Mouse (Mus musculus) mature B cell (primary cell): ENCODE data around the gene Olfr592.
"Not testable (repeated sequence)": the region's sequence is repeated elsewhere in the genome, so short reads cannot be mapped to it uniquely, and the experiment has no call there.

ENCODE experiments used
- in situ Hi-C: fragments of 300-500 bp; cut with MboI; formaldehyde crosslinking; loops from 2 replicates; pipeline ENCODE4 v1.14.3; 2019

The Olfr592 gene

DNA sequence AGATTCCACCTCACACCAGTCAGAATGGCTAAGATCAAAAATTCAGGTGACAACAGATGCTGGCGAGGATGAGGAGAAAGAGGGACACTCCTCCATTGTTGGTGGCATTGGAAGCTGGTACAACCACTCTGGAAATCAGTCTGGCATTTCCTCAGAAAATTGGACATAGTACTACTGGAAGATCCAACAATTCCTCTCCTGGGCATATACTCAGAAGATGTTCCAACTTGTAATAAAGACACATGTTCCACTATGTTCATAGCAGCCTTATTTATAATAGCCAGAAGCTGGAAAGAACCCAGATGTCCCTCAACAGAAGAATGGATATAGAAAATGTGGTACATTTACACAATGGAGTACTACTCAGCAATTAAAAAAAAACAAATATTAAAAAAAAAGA lies at the start of gene Olfr592:
TSS of gene Olfr592 (plus strand) at position 301 of the 400 bp plus-strand sequence.
- in situ Hi-C loops = not testable (repeated sequence)

DNA sequence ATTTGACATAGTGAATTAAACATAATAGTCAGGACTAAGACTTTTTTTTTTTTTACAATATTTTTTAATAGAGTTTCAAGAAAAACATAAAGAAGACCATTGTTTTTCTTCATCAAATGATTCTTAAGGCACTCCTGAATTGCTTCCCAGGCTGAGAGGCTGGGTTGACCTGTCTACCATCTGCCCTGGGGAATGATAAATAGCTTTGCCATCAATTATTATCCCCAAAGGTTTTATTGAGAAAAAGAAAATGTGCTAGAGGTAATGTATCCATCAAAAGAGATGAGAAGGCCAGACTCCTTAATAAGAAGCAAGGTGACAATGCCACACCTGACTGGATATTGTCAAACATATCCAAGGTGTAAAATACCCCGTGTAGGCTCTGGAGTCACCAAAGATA lies 44.0 kb upstream of the Olfr592 start, which contains the start of gene Olfr588-ps1:
TSS of gene Olfr588-ps1 (plus strand) at position 301 of the 400 bp plus-strand sequence.
- in situ Hi-C loops = no loop called here

DNA sequence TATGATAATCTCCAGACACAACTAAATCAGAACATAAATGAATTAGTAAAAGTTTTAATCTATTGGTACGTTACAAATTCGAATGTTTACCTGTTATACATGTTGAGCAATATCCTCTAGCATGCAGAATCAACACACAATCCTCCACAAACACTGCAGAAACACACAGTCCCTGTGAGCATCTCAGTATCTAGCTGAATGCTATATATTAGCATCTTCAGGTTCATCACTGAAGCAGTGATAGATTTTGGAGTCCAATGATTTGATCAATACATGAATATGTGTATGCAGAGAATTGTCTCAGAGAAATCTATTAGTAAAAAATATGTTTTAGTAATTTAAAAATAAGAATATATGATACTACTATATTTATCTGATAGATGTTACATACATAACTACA lies 28.3 kb upstream of the Olfr592 start, which contains the start of gene Olfr589:
TSS of gene Olfr589 (minus strand) at position 101 of the 400 bp plus-strand sequence.
- in situ Hi-C loops = no loop called here

- in situ Hi-C loops = no loop called here
Observed at GRCm38 (mm10) chr7:103169697-103170096, 14.9 kb upstream of the Olfr592 start.

- in situ Hi-C loops = no loop called here
Observed at GRCm38 (mm10) chr7:103178240-103178639, 6.4 kb upstream of the Olfr592 start, which contains the start of gene Olfr591. Olfr591 (minus strand) TSS chr7:103178340.

GRCm38 (mm10) chr7:103211562-103211961 lies 27.0 kb downstream of the Olfr592 start, which contains the start of gene Olfr593:
Olfr593 (plus strand) TSS chr7:103211862.
- in situ Hi-C loops = no loop called here

GRCm38 (mm10) chr7:103212050-103212449 lies 27.4 kb downstream of the Olfr592 start:
- in situ Hi-C loops = not testable (repeated sequence)

- in situ Hi-C loops = no loop called here
Observed at GRCm38 (mm10) chr7:103216696-103217095, 32.1 kb downstream of the Olfr592 start, which contains the start of gene Olfr594. Olfr594 (plus strand) TSS chr7:103216996.
